Comparison of ENCODE assay signal across 16 mouse cellular contexts in genomic region chr14:72779446-72779845, GRCm38 (mm10).
DNase-seq lines count a peak whose midpoint lies in the region.
"Had no signal": no experiment of that assay in that cellular context is flagged by ENCODE, and none has a peak within 500 bp of the region (broad histone marks: within the 10 kb centered on the region; RNA-seq: fewer than 3 reads in every experiment).

No protein-coding gene starts in this region.

- DNase-seq in kidney, adult 18-20 months: peak; percentile 16
- no peak for DNase-seq in kidney, postnatal 25 days
- DNase-seq in A20 (ENCODE audit: low read depth, low spot score): peak; percentile 47
- DNase-seq in Muller cell, postnatal 12 days (ENCODE audit: inconsistent ontology term): peak; percentile 54
- no peak for DNase-seq in frontal cortex, postnatal 14 days (ENCODE audit: low spot score in 2 of 2)
- no peak for DNase-seq in embryo, embryonic 9.5 days (ENCODE audit: extremely low spot score)
- DNase-seq: adrenal gland, adult 8-10 months; adrenal gland, postnatal 25 days; cerebellum, adult 11-12 months; cerebellum, adult 8-10 months; cerebellum, postnatal 10 days; cerebellum, postnatal 36 days; embryo, embryonic 11 days; gastrocnemius, adult 2 months; gastrocnemius, postnatal 14 days; heart, adult 11 months had no signal

Comparison
In these comparisons a context has a peak if more than half of its experiments do, and no peak if none do; other contexts are left out.
1. DNase-seq: peak in kidney, adult 18-20 months (single experiment), A20 (single experiment) and Muller cell, postnatal 12 days (single experiment); none in kidney, postnatal 25 days (0 of 2), frontal cortex, postnatal 14 days (0 of 2) and embryo, embryonic 9.5 days (single experiment).